Mouse (Mus musculus) heart, postnatal 0 days (tissue): ENCODE measurements around the gene Izumo1. TPM values are rescaled to one million over a fixed set of nuclear protein-coding genes. Genes with fewer than 3 reads are reported as not detected.

Source experiments
- ATAC-seq: fragments of 200-750 bp; cut with Nextera tagmentation; 2 replicates; pipeline ENCODE4 v1.8.0; 2017; ENCODE audit warnings: low read depth, moderate number of reproducible peaks, moderate library complexity; ENCODE audit not compliant: insufficient read depth
- DNase-seq: peaks from one replicate; pipeline ENCODE4 v3.0.0-alpha.2; 2016; ENCODE audit warnings: low spot score
- H3K27ac ChIP-seq: fragments of 300-500 bp; sonication (generic); 2 replicates; pipeline ENCODE4 v1.5.1; 2014; ENCODE audit warnings: low read depth, mild to moderate bottlenecking
- H3K27me3 ChIP-seq: fragments of 300-500 bp; sonication (generic); 2 replicates; pipeline ENCODE4 v1.6.1; 2014; ENCODE audit warnings: low read length, mixed read lengths; ENCODE audit not compliant: control insufficient read depth, insufficient read depth
- H3K36me3 ChIP-seq: fragments of 300-500 bp; sonication (generic); replicated peaks from 2 replicates; pipeline ENCODE4 v1.6.1; 2014; ENCODE audit warnings: low read length, mixed read lengths; ENCODE audit not compliant: control insufficient read depth, insufficient read depth
- H3K4me1 ChIP-seq: fragments of 300-500 bp; sonication (generic); 2 replicates; pipeline ENCODE4 v1.6.1; 2014; ENCODE audit warnings: antibody characterized with exemption; ENCODE audit not compliant: control insufficient read depth, insufficient read depth
- H3K4me2 ChIP-seq: fragments of 300-500 bp; sonication (generic); 2 replicates; pipeline ENCODE4 v1.6.1; 2014; ENCODE audit warnings: low read depth, mild to moderate bottlenecking, low read length, moderate library complexity
- H3K4me3 ChIP-seq: fragments of 300-500 bp; sonication (generic); 2 replicates; pipeline ENCODE4 v1.5.1; 2014; ENCODE audit warnings: low read depth, low read length
- H3K9ac ChIP-seq: fragments of 300-500 bp; sonication (generic); replicated peaks from 2 replicates; pipeline ENCODE4 v1.6.1; 2014; ENCODE audit warnings: low read depth, low read length, mixed read lengths
- H3K9me3 ChIP-seq: fragments of 300-500 bp; sonication (generic); replicated peaks from 2 replicates; pipeline ENCODE4 v1.6.1; 2016; ENCODE audit warnings: low read length; ENCODE audit not compliant: control insufficient read depth
- CTCF ChIP-seq: IDR thresholded peaks from 2 replicates; pipeline ENCODE4 v1.5.1; 2016; ENCODE audit warnings: antibody characterized with exemption, control low read depth, low read depth
- EP300 ChIP-seq: IDR thresholded peaks from 2 replicates; pipeline ENCODE4 v1.6.1; 2016; ENCODE audit warnings: antibody characterized with exemption, low read depth
- WGBS: fragments of 180-500 bp; shearing (Covaris S2); extraction: QIAGEN DNeasy Blood & Tissue Kit; methylation state at CpG from one replicate; pipeline ENCODE4 v1.1.7; 2014; 5-methylcytosine and 5-hydroxymethylcytosine counted together
- polyA plus RNA-seq: library from polyadenylated mRNA; unstranded; fragments of >200 nt; fragmentation: Nextera tagmentation; extraction: Ambion mirVana; gene quantifications from 2 replicates; pipeline ENCODE4 v1.2.1, GENCODE M21; 2015
- total RNA-seq: library from RNA; depleted of rRNA; stranded (reverse); fragments of >200 nt; gene quantifications from 2 replicates; pipeline ENCODE4 v1.2.3, GENCODE M21; 2014; ENCODE audit warnings: low replicate concordance

Izumo1 gene
- total and polyA plus RNA-seq, 2 experiments from 2014 or later, result 0.23 to 0.53 TPM

DNA sequence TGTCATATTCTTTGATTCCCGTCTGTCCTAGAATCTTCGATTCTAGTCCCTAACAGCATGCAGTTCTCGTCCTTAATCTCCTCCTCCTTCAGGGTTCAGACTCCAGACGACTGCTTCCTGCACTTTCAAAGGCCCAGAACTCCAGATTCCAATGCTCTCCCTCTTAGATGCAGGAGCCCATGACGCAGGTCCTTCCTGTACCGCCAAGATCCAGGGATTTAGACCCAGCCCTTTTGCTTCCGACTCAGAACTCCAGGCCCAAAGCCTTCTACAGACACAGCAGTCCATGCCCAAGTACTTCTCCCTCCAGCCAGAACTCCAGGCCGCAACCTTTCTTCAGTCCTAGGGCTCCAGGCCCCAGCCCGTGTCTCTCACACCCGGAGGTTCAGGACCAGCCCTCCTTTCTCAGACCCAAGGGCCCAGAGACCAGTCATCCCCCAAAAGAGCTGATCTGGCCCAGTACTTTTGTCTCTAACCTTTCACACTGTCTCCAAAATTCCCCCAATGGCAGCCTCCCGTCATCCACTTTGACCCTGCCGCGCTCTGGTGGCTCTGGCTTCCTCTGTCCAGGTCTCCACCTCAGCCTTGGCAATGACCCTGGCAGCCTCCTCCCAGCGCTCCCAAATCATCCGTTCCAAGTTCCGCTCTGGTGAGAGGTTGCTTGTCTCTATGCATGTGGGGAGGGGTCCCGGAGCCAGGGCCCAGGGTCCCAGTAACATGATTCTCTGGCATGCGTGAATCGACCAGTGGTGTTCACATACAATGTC, 18.8 kb downstream of the Izumo1 start:
- Histone ChIP-seq H3K4me3 (no peak overlapping the region), H3K27ac (peak overlapping the region; percentile 76), H3K27me3 (no peaks in the 10 kb centered on the region), H3K4me1 (peaks cover 40% of the 10 kb centered on the region), H3K9ac (no peak overlapping the region), H3K36me3 (peaks cover 21% of the 10 kb centered on the region), H3K4me2 (no peak overlapping the region), H3K9me3 (no peaks in the 10 kb centered on the region)
- 76% methylated on average over 19 of the region's 19 CpGs for WGBS
- no peak for ATAC-seq
- no peak for DNase-seq
- no peak for TF ChIP-seq EP300
- TF ChIP-seq CTCF, result no peak

DNA sequence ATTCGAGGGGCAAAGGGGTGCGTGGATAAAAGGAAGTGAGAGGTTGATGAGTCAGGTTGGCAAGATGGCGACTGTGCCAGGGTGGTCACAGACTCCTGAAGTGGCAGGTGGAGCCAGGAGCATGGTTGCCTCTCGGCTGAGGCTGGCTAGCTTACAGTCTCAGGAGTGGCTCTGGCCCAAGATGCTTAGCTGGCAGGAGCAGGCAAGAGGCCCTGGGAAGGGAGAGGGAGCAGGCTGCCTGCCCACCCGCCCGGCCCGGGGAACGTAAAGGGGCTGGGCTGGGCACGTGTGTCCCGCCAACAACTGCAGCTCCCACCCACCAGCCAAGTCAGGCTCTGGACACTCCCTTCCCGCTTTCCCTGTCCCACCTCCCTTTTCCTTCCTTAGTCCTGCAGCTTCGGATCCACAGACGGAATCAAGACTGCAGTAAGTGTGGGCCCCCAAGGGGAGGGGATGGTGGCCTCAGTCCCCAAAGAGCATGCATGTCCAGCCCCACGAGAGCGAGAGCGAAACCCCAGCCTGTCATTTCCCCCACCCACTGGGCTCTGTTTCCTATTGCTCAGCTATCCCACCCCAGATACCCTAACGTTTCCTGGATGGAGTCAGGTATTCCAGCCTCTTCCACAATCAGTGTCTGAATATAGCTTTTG, 19.9 kb downstream of the Izumo1 start:
- peak overlapping the region; percentile 76 for H3K27ac ChIP-seq
- H3K4me1 ChIP-seq, result peaks cover 40% of the 10 kb centered on the region
- WGBS, result 35% methylated on average over 15 of the region's 17 CpGs
- ATAC-seq (peak; percentile 37), DNase-seq (peak; percentile 76)
- no peaks in the 10 kb centered on the region for H3K27me3 ChIP-seq
- peak overlapping the region; percentile 29 for H3K4me3 ChIP-seq
- H3K9ac ChIP-seq, result peak overlapping the region; percentile 47
- H3K9me3 ChIP-seq, result no peaks in the 10 kb centered on the region
- no peak for TF ChIP-seq EP300
- no peak for TF ChIP-seq CTCF
- H3K4me2 ChIP-seq, result peak overlapping the region; percentile 66
- peaks cover 17% of the 10 kb centered on the region for H3K36me3 ChIP-seq

DNA sequence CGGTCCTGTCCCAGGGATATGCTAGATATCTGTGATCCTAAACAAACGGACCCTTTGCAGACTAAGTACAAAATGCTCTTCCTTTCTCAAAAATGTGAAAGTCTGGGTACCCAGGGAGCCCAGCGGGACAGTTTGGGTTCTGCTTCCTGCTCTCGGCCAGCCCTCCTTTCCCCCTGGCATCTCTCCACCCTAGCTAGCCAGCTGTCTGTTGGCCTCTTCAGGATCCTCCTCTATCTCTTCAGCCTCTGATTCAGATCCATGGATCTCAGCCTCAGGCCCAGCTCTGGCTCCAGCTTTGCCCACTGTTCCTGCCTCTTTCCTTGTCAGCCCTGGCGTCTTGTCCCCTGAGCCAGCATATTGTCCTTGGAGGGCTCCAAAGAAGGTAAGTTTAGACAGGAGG, 20.5 kb downstream of the Izumo1 start:
- Histone ChIP-seq H3K27ac (peak overlapping the region; percentile 76), H3K4me2 (peak overlapping the region; percentile 66), H3K9ac (peak overlapping the region; percentile 47; the same call in 1 of the 2 replicates), H3K36me3 (peaks cover 11% of the 10 kb centered on the region), H3K9me3 (no peaks in the 10 kb centered on the region), H3K27me3 (no peaks in the 10 kb centered on the region), H3K4me3 (peak overlapping the region; percentile 29), H3K4me1 (peaks cover 40% of the 10 kb centered on the region)
- no peak for TF ChIP-seq CTCF
- ATAC-seq (no peak), DNase-seq (no peak)
- 47% methylated on average over 5 of the region's 5 CpGs for WGBS

DNA sequence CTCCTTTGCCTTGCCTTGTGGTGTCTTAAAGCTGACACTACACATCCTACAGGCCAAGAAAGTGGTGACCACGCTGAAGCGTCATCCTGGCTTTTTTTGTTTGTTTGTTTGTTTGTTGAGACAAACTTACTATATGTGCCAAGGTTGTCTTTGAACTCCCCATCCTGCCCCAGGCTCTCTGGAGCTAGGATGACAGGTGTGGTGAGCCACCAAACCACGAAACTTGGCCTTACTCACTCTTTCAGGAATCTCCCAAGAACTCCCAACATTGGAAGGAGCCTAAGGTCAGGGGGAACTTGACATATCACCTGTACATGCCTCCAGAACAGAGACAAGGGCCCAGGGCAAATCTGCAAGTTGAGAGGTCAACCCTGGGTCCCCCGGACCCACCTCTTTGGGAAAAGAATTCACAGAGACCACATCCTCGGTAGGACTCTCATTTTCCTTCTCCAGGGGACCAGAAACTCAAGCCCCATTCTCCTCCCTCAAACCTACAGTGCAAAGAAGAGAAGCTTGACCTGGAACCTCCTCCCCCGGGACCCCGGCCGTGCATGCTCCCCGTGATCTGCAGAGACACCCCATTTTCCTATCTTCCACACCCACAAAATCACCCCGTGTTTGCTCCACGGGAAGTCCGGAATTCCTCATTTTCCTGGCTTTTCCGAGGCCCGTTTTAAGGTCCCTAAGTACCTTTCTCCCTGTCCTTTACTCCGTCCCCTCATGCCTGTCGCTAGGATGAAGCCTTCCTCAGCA, 21.1 kb downstream of the Izumo1 start:
- peaks cover 40% of the 10 kb centered on the region for H3K4me1 ChIP-seq
- H3K9ac ChIP-seq, result peak overlapping the region; percentile 59
- DNase-seq (no peak), ATAC-seq (no peak)
- H3K27ac ChIP-seq, result peak overlapping the region; percentile 77
- 0 out of 2 replicates have a peak, but pooled peaks cover 6% of the 10 kb centered on the region for H3K36me3 ChIP-seq
- H3K9me3 ChIP-seq, result no peaks in the 10 kb centered on the region
- whole genome bisulfite sequencing, result 50% methylated on average over 16 of the region's 16 CpGs
- H3K27me3 ChIP-seq, result no peaks in the 10 kb centered on the region
- TF ChIP-seq EP300 (no peak), CTCF (no peak)
- peak overlapping the region; percentile 66 for H3K4me2 ChIP-seq
- H3K4me3 ChIP-seq, result peak overlapping the region; percentile 38

DNA sequence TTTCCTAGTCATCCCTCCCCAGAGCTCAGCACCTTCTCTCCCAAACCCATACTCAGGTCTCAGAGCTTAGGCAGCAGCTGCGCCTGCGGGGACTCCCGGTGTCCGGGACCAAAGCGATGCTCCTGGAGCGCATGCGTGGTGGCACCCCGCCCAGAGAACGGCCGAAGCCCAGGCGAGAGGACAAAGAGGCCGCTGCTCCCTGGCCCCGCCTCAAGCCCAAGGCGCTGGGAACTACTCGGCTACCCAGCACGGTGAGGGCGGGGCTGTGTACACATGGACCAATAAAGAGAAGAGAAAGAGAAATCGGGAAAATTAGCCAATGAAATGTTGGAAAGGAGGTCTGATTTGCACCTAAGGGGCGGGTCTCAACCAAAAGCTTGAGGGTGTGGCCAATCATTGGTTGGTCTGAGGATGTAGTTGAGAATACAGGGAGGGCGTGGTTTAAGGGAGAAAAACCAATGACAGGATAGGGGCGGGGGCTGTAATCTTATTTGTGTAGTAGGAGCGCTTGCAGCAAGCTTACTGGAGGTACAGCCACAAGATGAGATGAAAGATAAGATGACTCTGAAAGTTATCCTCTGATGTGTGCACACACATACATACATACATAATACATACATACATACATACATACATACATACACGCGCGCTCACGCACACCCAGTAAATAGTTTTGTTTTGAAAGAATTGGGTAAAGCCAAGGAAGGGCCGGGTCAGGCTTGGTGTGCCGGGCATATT, 22.0 kb downstream of the Izumo1 start:
- WGBS, result 14% methylated on average over 28 of the region's 28 CpGs
- peak overlapping the region; percentile 77 for H3K27ac ChIP-seq
- 0 out of 2 replicates have a peak, but pooled peaks cover 6% of the 10 kb centered on the region for H3K36me3 ChIP-seq
- TF ChIP-seq CTCF (no peak), EP300 (no peak)
- peak overlapping the region; percentile 59 for H3K9ac ChIP-seq
- ATAC-seq (peak; percentile 78), DNase-seq (peak; percentile 92)
- H3K4me2 ChIP-seq, result peak overlapping the region; percentile 66
- no peaks in the 10 kb centered on the region for H3K27me3 ChIP-seq
- peak overlapping the region; percentile 38 for H3K4me3 ChIP-seq
- peaks cover 36% of the 10 kb centered on the region for H3K4me1 ChIP-seq
- no peaks in the 10 kb centered on the region for H3K9me3 ChIP-seq
